Mouse (Mus musculus) lung, embryonic 16.5 days (tissue): ENCODE data around the gene Fto. TPM values are rescaled to one million over a fixed set of nuclear protein-coding genes. Genes with fewer than 3 reads are reported as not detected.

Experiments used
- ATAC-seq: fragments of 200-750 bp; cut with Nextera tagmentation; 2 replicates; pipeline ENCODE4 v1.8.0; 2017; ENCODE audit warnings: low read depth, mild to moderate bottlenecking, moderate library complexity
- H3K27ac ChIP-seq: fragments of 300-500 bp; sonication (generic); 2 replicates; pipeline ENCODE4 v1.5.1; 2014; ENCODE audit warnings: mild to moderate bottlenecking, control low read depth, low read length
- H3K27me3 ChIP-seq: fragments of 300-500 bp; sonication (generic); 2 replicates; pipeline ENCODE4 v1.6.1; 2014; ENCODE audit warnings: low read depth, low read length, mixed read lengths; ENCODE audit not compliant: control insufficient read depth, insufficient read depth
- H3K36me3 ChIP-seq: fragments of 300-500 bp; sonication (generic); 2 replicates; pipeline ENCODE4 v1.6.1; 2014; ENCODE audit warnings: low read length; ENCODE audit not compliant: control insufficient read depth, insufficient read depth
- H3K4me1 ChIP-seq: fragments of 300-500 bp; sonication (generic); replicated peaks from 2 replicates; pipeline ENCODE4 v1.6.1; 2014; ENCODE audit warnings: low read length, mixed read lengths; ENCODE audit not compliant: control insufficient read depth, insufficient read depth
- H3K4me2 ChIP-seq: fragments of 300-500 bp; sonication (generic); 2 replicates; pipeline ENCODE4 v1.6.1; 2014; ENCODE audit warnings: low read depth, low read length, control low read depth
- H3K4me3 ChIP-seq: fragments of 300-500 bp; sonication (generic); 2 replicates; pipeline ENCODE4 v1.5.1; 2014; ENCODE audit warnings: mild to moderate bottlenecking, low read length, control low read depth
- H3K9ac ChIP-seq: fragments of 300-500 bp; sonication (generic); 2 replicates; pipeline ENCODE4 v1.6.1; 2014; ENCODE audit warnings: low read length, control low read depth
- H3K9me3 ChIP-seq: fragments of 300-500 bp; sonication (generic); 2 replicates; pipeline ENCODE4 v1.6.1; 2016; ENCODE audit warnings: low read length; ENCODE audit not compliant: control insufficient read depth
- WGBS: fragments of 180-500 bp; shearing (Covaris S2); extraction: QIAGEN DNeasy Blood & Tissue Kit; methylation state at CpG from one replicate; pipeline ENCODE4 v1.1.7; 2014; 5-methylcytosine and 5-hydroxymethylcytosine counted together
- polyA plus RNA-seq: library from polyadenylated mRNA; unstranded; fragments of >200 nt; fragmentation: Nextera tagmentation; extraction: Ambion mirVana; gene quantifications from 2 replicates; pipeline ENCODE4 v1.2.1, GENCODE M21; 2015

The Fto gene
- polyA plus RNA-seq, 1 experiment from 2014 or later, result 97.2 TPM

GRCm38 (mm10) chr8:91629594-91629993, 316.3 kb downstream of the Fto start:
- H3K27ac ChIP-seq, result no peak overlapping the region
- WGBS, result 34% methylated on average over 14 of the region's 14 CpGs
- H3K4me2 ChIP-seq, result peak overlapping the region; percentile 29
- no peaks in the 10 kb centered on the region for H3K36me3 ChIP-seq
- H3K9me3 ChIP-seq, result no peaks in the 10 kb centered on the region
- H3K9ac ChIP-seq, result no peak overlapping the region; the same call in 1 of the 2 replicates
- H3K4me1 ChIP-seq, result peaks cover 26% of the 10 kb centered on the region
- H3K4me3 ChIP-seq, result no peak overlapping the region
- no peak for ATAC-seq
- H3K27me3 ChIP-seq, result no peaks in the 10 kb centered on the region

GRCm38 (mm10) chr8:91630320-91631033, 317.2 kb downstream of the Fto start:
- ATAC-seq, result peak; percentile 64; the same call in 1 of the 2 replicates
- Histone ChIP-seq H3K4me1 (peaks cover 26% of the 10 kb centered on the region), H3K27ac (no peak overlapping the region), H3K27me3 (no peaks in the 10 kb centered on the region), H3K4me3 (no peak overlapping the region), H3K9me3 (no peaks in the 10 kb centered on the region), H3K36me3 (peaks cover 2% of the 10 kb centered on the region; the same call in 1 of the 2 replicates), H3K9ac (no peak overlapping the region), H3K4me2 (peak overlapping the region; percentile 29)
- WGBS, result 32% methylated on average over 16 of the region's 16 CpGs

- 83% methylated on average over 8 of the region's 8 CpGs for WGBS
- no peak for ATAC-seq
- H3K9ac ChIP-seq, result no peak overlapping the region
Observed at GRCm38 (mm10) chr8:91632411-91632810, 319.1 kb downstream of the Fto start.

GRCm38 (mm10) chr8:91635406-91635805, 322.1 kb downstream of the Fto start:
- ATAC-seq, result no peak
- Histone ChIP-seq H3K9me3 (no peaks in the 10 kb centered on the region), H3K4me1 (peaks cover 11% of the 10 kb centered on the region; the same call in 1 of the 2 replicates), H3K27me3 (no peaks in the 10 kb centered on the region), H3K9ac (no peak overlapping the region), H3K4me2 (no peak overlapping the region), H3K27ac (no peak overlapping the region), H3K4me3 (no peak overlapping the region), H3K36me3 (peaks cover 2% of the 10 kb centered on the region; the same call in 1 of the 2 replicates)
- WGBS, result 83% methylated on average over 4 of the region's 4 CpGs

More at GRCm38 (mm10) chr8:91632411-91632810, 319.1 kb downstream of the Fto start:
- peaks cover 2% of the 10 kb centered on the region; the same call in 1 of the 2 replicates for H3K36me3 ChIP-seq
- H3K4me3 ChIP-seq, result no peak overlapping the region
- no peak overlapping the region for H3K27ac ChIP-seq
- peaks cover 23% of the 10 kb centered on the region for H3K4me1 ChIP-seq
- no peak overlapping the region for H3K4me2 ChIP-seq
- H3K27me3 ChIP-seq, result no peaks in the 10 kb centered on the region
- no peaks in the 10 kb centered on the region for H3K9me3 ChIP-seq

GRCm38 (mm10) chr8:91636887-91637286, 323.6 kb downstream of the Fto start:
- 72% methylated on average over 6 of the region's 6 CpGs for WGBS
- Histone ChIP-seq H3K36me3 (peaks cover 2% of the 10 kb centered on the region; the same call in 1 of the 2 replicates), H3K4me3 (no peak overlapping the region), H3K27ac (no peak overlapping the region), H3K27me3 (no peaks in the 10 kb centered on the region), H3K4me1 (peaks cover 3% of the 10 kb centered on the region; the same call in 1 of the 2 replicates), H3K4me2 (no peak overlapping the region), H3K9ac (no peak overlapping the region), H3K9me3 (no peaks in the 10 kb centered on the region)
- ATAC-seq, result no peak

GRCm38 (mm10) chr8:91637684-91638083, 324.4 kb downstream of the Fto start:
- H3K4me1 ChIP-seq, result no peaks in the 10 kb centered on the region
- no peak overlapping the region for H3K9ac ChIP-seq
- no peak overlapping the region for H3K27ac ChIP-seq
- ATAC-seq, result no peak
- H3K9me3 ChIP-seq, result no peaks in the 10 kb centered on the region
- 79% methylated on average over 9 of the region's 9 CpGs for WGBS
- no peak overlapping the region for H3K4me3 ChIP-seq
- no peaks in the 10 kb centered on the region for H3K27me3 ChIP-seq
- no peak overlapping the region for H3K4me2 ChIP-seq
- peaks cover 2% of the 10 kb centered on the region; the same call in 1 of the 2 replicates for H3K36me3 ChIP-seq

GRCm38 (mm10) chr8:91638256-91638655, 324.9 kb downstream of the Fto start:
- H3K9ac ChIP-seq, result no peak overlapping the region
- no peak overlapping the region for H3K4me3 ChIP-seq
- no peak overlapping the region for H3K4me2 ChIP-seq
- H3K27me3 ChIP-seq, result no peaks in the 10 kb centered on the region
- H3K36me3 ChIP-seq, result peaks cover 2% of the 10 kb centered on the region; the same call in 1 of the 2 replicates
- WGBS, result 86% methylated on average over 12 of the region's 12 CpGs
- no peak for ATAC-seq
- no peaks in the 10 kb centered on the region for H3K4me1 ChIP-seq
- H3K27ac ChIP-seq, result no peak overlapping the region
- no peaks in the 10 kb centered on the region for H3K9me3 ChIP-seq

GRCm38 (mm10) chr8:91640471-91640870, 327.1 kb downstream of the Fto start:
- no peak overlapping the region for H3K4me3 ChIP-seq
- H3K9me3 ChIP-seq, result no peaks in the 10 kb centered on the region
- H3K36me3 ChIP-seq, result peaks cover under 1% of the 10 kb centered on the region; the same call in 1 of the 2 replicates
- H3K4me2 ChIP-seq, result no peak overlapping the region
- no peaks in the 10 kb centered on the region for H3K27me3 ChIP-seq
- no peak overlapping the region for H3K9ac ChIP-seq
- H3K27ac ChIP-seq, result no peak overlapping the region
- 66% methylated on average over 7 of the region's 7 CpGs for WGBS
- no peaks in the 10 kb centered on the region for H3K4me1 ChIP-seq
- no peak for ATAC-seq

GRCm38 (mm10) chr8:91645484-91645883, 332.2 kb downstream of the Fto start:
- ATAC-seq, result no peak
- H3K27ac ChIP-seq, result no peak overlapping the region
- no peaks in the 10 kb centered on the region for H3K9me3 ChIP-seq
- H3K4me1 ChIP-seq, result no peaks in the 10 kb centered on the region
- no peak overlapping the region for H3K9ac ChIP-seq
- no peak overlapping the region for H3K4me2 ChIP-seq
- WGBS, result 89% methylated on average over 2 of the region's 2 CpGs
- H3K36me3 ChIP-seq, result no peaks in the 10 kb centered on the region
- no peaks in the 10 kb centered on the region for H3K27me3 ChIP-seq
- no peak overlapping the region for H3K4me3 ChIP-seq
